Mouse (Mus musculus) myocyte (in vitro differentiated cells): ENCODE results near the gene Tjp1. TPM values are rescaled to one million over a fixed set of nuclear protein-coding genes. Genes with fewer than 3 reads are reported as not detected.
A peak's percentile ranks its signal among the peaks of the same experiment; 100 is the strongest.

Experiments used
- H3K27me3 ChIP-seq: one replicate; pipeline ENCODE4 v1.6.1; 2011; ENCODE audit not compliant: control insufficient read depth, insufficient read depth, insufficient read length
- H3K36me3 ChIP-seq: one replicate; pipeline ENCODE4 v1.6.1; 2011; ENCODE audit not compliant: control insufficient read depth, insufficient read depth
- H3K4me2 ChIP-seq: one replicate; pipeline ENCODE4 v1.6.1; 2011; ENCODE audit warnings: low read depth, control low read depth
- H3K4me3 ChIP-seq: one replicate; pipeline ENCODE4 v1.5.1; 2011; ENCODE audit warnings: mild to moderate bottlenecking, control low read depth, moderate library complexity
- H3K79me2 ChIP-seq: one replicate; pipeline ENCODE4 v1.6.1; 2011; ENCODE audit not compliant: control insufficient read depth, insufficient read depth
- H3ac ChIP-seq: one replicate; pipeline ENCODE4 v1.6.1; 2011; ENCODE audit not compliant: control insufficient read depth, insufficient read length
- CEBPB ChIP-seq: IDR thresholded peaks from 2 replicates; pipeline ENCODE4 v1.6.1; 2011; ENCODE audit warnings: mild to moderate bottlenecking, moderate library complexity; ENCODE audit not compliant: poor library complexity, insufficient read depth, severe bottlenecking
- E2F4 ChIP-seq: IDR thresholded peaks from one replicate; pipeline ENCODE4 v1.6.1; 2011; ENCODE audit warnings: mild to moderate bottlenecking, control low read depth, moderate library complexity; ENCODE audit not compliant: insufficient read depth
- MAX ChIP-seq: IDR thresholded peaks from one replicate; pipeline ENCODE4 v1.6.1; 2011; ENCODE audit warnings: low read depth, mild to moderate bottlenecking, control low read depth
- MYOD1 ChIP-seq, 3 experiments: IDR thresholded peaks; one replicate each; pipeline ENCODE4 v1.6.1; 2011; ENCODE audit warnings: control low read depth in 2 of 3, low read depth in 2 of 3, mild to moderate bottlenecking in 2 of 3, moderate library complexity in 1 of 3; ENCODE audit not compliant: insufficient read length in 2 of 3, control insufficient read depth in 1 of 3
- MYOG ChIP-seq, 3 experiments: IDR thresholded peaks; one replicate each; pipeline ENCODE4 v1.6.1; 2011; ENCODE audit warnings: control low read depth in 2 of 3, low read depth in 2 of 3, mild to moderate bottlenecking in 2 of 3; ENCODE audit not compliant: insufficient read length in 2 of 3, control insufficient read depth in 1 of 3, insufficient read depth in 1 of 3
- POLR2A ChIP-seq: IDR thresholded peaks from one replicate; pipeline ENCODE4 v1.6.1; 2011; ENCODE audit warnings: low read depth, mild to moderate bottlenecking, control low read depth, moderate library complexity; ENCODE audit not compliant: insufficient read length
- POLR2AphosphoS2 ChIP-seq: IDR thresholded peaks from one replicate; pipeline ENCODE4 v1.6.1; 2011; ENCODE audit warnings: low read depth, control low read depth; ENCODE audit not compliant: insufficient read length
- REST ChIP-seq: IDR thresholded peaks from one replicate; pipeline ENCODE4 v1.6.1; 2011; ENCODE audit warnings: mild to moderate bottlenecking, control low read depth, moderate library complexity; ENCODE audit not compliant: insufficient read depth, insufficient read length
- SRF ChIP-seq: IDR thresholded peaks from one replicate; pipeline ENCODE4 v1.6.1; 2011; ENCODE audit warnings: low read depth; ENCODE audit not compliant: control insufficient read depth, insufficient read length
- TCF12 ChIP-seq: IDR thresholded peaks from one replicate; pipeline ENCODE4 v1.6.1; 2011; ENCODE audit warnings: mild to moderate bottlenecking, control low read depth; ENCODE audit not compliant: poor library complexity, insufficient read depth, severe bottlenecking
- TCF3 ChIP-seq: IDR thresholded peaks from one replicate; pipeline ENCODE4 v1.6.1; 2011; ENCODE audit warnings: low read depth, control low read depth; ENCODE audit not compliant: insufficient read length
- USF1 ChIP-seq: IDR thresholded peaks from one replicate; pipeline ENCODE4 v1.6.1; 2011; ENCODE audit warnings: low read depth, mild to moderate bottlenecking, control low read depth, moderate library complexity
- polyA plus RNA-seq: library from polyadenylated mRNA; unstranded; fragments of >200 nt; fragmentation: generic; extraction: Trizol; gene quantifications from one replicate; pipeline ENCODE4 v1.2.1, GENCODE M21; 2012; ENCODE audit warnings: missing spikeins

The Tjp1 gene
- polyA plus RNA-seq, 1 experiment: 24.3 TPM

GRCm38 (mm10) chr7:65507341-65507740 lies 20.2 kb downstream of the Tjp1 start:
- peaks cover 2% of the 10 kb centered on the region for H3K27me3 ChIP-seq
- no peak overlapping the region for H3ac ChIP-seq
- H3K36me3 ChIP-seq: no peaks in the 10 kb centered on the region
- TF ChIP-seq TCF3 (no peak), SRF (no peak), POLR2AphosphoS2 (no peak), USF1 (no peak), MYOD1 (IDR thresholded peaks at IDR 0.05; ENCODE audit: control insufficient read depth in 1 of 3, insufficient read length in 2 of 3, low read depth in 2 of 3) (no peak), POLR2A (no peak), MAX (no peak), TCF12 (no peak), REST (no peak), CEBPB (no peak)
- H3K4me2 ChIP-seq: no peak overlapping the region
- no peak overlapping the region for H3K4me3 ChIP-seq
- no peaks in the 10 kb centered on the region for H3K79me2 ChIP-seq

GRCm38 (mm10) chr7:65502486-65503322 lies 24.9 kb downstream of the Tjp1 start:
- no peak overlapping the region for H3K4me3 ChIP-seq
- H3K36me3 ChIP-seq: no peaks in the 10 kb centered on the region
- TF ChIP-seq POLR2A (no peak), SRF (no peak), USF1 (no peak), TCF3 (no peak), MYOD1 (IDR thresholded peaks at IDR 0.05; ENCODE audit: control insufficient read depth in 1 of 3, insufficient read length in 2 of 3, low read depth in 2 of 3) (no peak), MAX (no peak), REST (no peak), MYOG (IDR thresholded peaks at IDR 0.05; ENCODE audit: control insufficient read depth in 1 of 3, insufficient read depth in 1 of 3, insufficient read length in 2 of 3, low read depth in 2 of 3) (no peak), TCF12 (no peak), CEBPB (no peak)
- H3K79me2 ChIP-seq: no peaks in the 10 kb centered on the region
- no peak overlapping the region for H3ac ChIP-seq
- no peaks in the 10 kb centered on the region for H3K27me3 ChIP-seq
- no peak overlapping the region for H3K4me2 ChIP-seq

- Histone ChIP-seq H3K36me3 (no peaks in the 10 kb centered on the region), H3K79me2 (no peaks in the 10 kb centered on the region), H3ac (no peak overlapping the region), H3K4me3 (no peak overlapping the region), H3K27me3 (no peaks in the 10 kb centered on the region), H3K4me2 (no peak overlapping the region)
- no peak for TF ChIP-seq REST
- no peak for TF ChIP-seq MYOG (IDR thresholded peaks at IDR 0.05; ENCODE audit: control insufficient read depth in 1 of 3, insufficient read depth in 1 of 3, insufficient read length in 2 of 3, low read depth in 2 of 3)
- no peak for TF ChIP-seq E2F4
- no peak for TF ChIP-seq SRF
- no peak for TF ChIP-seq USF1
- TF ChIP-seq TCF3: no peak
- no peak for TF ChIP-seq TCF12
- no peak for TF ChIP-seq POLR2A
- TF ChIP-seq POLR2AphosphoS2: no peak
- no peak for TF ChIP-seq MAX
- no peak for TF ChIP-seq MYOD1 (IDR thresholded peaks at IDR 0.05; ENCODE audit: control insufficient read depth in 1 of 3, insufficient read length in 2 of 3, low read depth in 2 of 3)
- TF ChIP-seq CEBPB: no peak
Observed at GRCm38 (mm10) chr7:65500746-65501145, 26.8 kb downstream of the Tjp1 start.

- TF ChIP-seq MYOD1 (IDR thresholded peaks at IDR 0.05; ENCODE audit: control insufficient read depth in 1 of 3, insufficient read length in 2 of 3, low read depth in 2 of 3) (peak in 1 of 3 experiments; percentile 44), MYOG (IDR thresholded peaks at IDR 0.05; ENCODE audit: control insufficient read depth in 1 of 3, insufficient read depth in 1 of 3, insufficient read length in 2 of 3, low read depth in 2 of 3) (peak in 1 of 3 experiments; percentile 26), POLR2AphosphoS2 (no peak)
- Histone ChIP-seq H3K4me3 (no peak overlapping the region), H3K27me3 (no peaks in the 10 kb centered on the region), H3K4me2 (no peak overlapping the region), H3K36me3 (no peaks in the 10 kb centered on the region), H3K79me2 (no peaks in the 10 kb centered on the region), H3ac (no peak overlapping the region)
Observed at GRCm38 (mm10) chr7:65497733-65498583, 29.6 kb downstream of the Tjp1 start.
